Mouse (Mus musculus) lung, postnatal 0 days (tissue): ENCODE measurements around the gene Btbd2. TPM values are rescaled to one million over a fixed set of nuclear protein-coding genes. Genes with fewer than 3 reads are reported as not detected.
A peak's percentile ranks its signal among the peaks of the same experiment; 100 is the strongest.

ENCODE experiments used
- ATAC-seq: fragments of 200-750 bp; cut with Nextera tagmentation; 2 replicates; pipeline ENCODE4 v1.8.0; 2017; ENCODE audit warnings: moderate library complexity
- DNase-seq: peaks from one replicate; pipeline ENCODE4 v3.0.0-alpha.2; 2016; ENCODE audit warnings: low spot score
- H3K27ac ChIP-seq: fragments of 300-500 bp; sonication (generic); 2 replicates; pipeline ENCODE4 v1.5.1; 2014; ENCODE audit warnings: antibody characterized with exemption, mild to moderate bottlenecking, low read length, mixed read lengths
- H3K27me3 ChIP-seq: fragments of 300-500 bp; sonication (generic); replicated peaks from 2 replicates; pipeline ENCODE4 v1.6.1; 2014; ENCODE audit warnings: low read length, mixed read lengths; ENCODE audit not compliant: insufficient read depth
- H3K36me3 ChIP-seq: fragments of 300-500 bp; sonication (generic); 2 replicates; pipeline ENCODE4 v1.6.1; 2014; ENCODE audit warnings: low read length, mixed read lengths; ENCODE audit not compliant: insufficient read depth
- H3K4me1 ChIP-seq: fragments of 300-500 bp; sonication (generic); 2 replicates; pipeline ENCODE4 v1.6.1; 2014; ENCODE audit warnings: antibody characterized with exemption, low read depth, low read length, mixed read lengths; ENCODE audit not compliant: insufficient read depth
- H3K4me2 ChIP-seq: fragments of 300-500 bp; sonication (generic); replicated peaks from 2 replicates; pipeline ENCODE4 v1.6.1; 2014; ENCODE audit warnings: low read depth, mild to moderate bottlenecking, low read length, moderate library complexity, mixed read lengths
- H3K4me3 ChIP-seq: fragments of 300-500 bp; sonication (generic); 2 replicates; pipeline ENCODE4 v1.5.1; 2014; ENCODE audit warnings: low read depth, low read length
- H3K9ac ChIP-seq: fragments of 300-500 bp; sonication (generic); replicated peaks from 2 replicates; pipeline ENCODE4 v1.6.1; 2014; ENCODE audit warnings: low read depth, mild to moderate bottlenecking
- H3K9me3 ChIP-seq: fragments of 300-500 bp; sonication (generic); 2 replicates; pipeline ENCODE4 v1.6.1; 2016; ENCODE audit warnings: low read length, mixed read lengths
- CTCF ChIP-seq: IDR thresholded peaks from 2 replicates; pipeline ENCODE4 v1.5.1; 2016; ENCODE audit warnings: antibody characterized with exemption, mild to moderate bottlenecking
- EP300 ChIP-seq: IDR thresholded peaks from 2 replicates; pipeline ENCODE4 v1.6.1; 2016; ENCODE audit warnings: antibody characterized with exemption, mild to moderate bottlenecking, control low read depth
- WGBS: fragments of 180-500 bp; shearing (Covaris S2); extraction: QIAGEN DNeasy Blood & Tissue Kit; methylation state at CpG from one replicate; pipeline ENCODE4 v1.1.7; 2014; 5-methylcytosine and 5-hydroxymethylcytosine counted together
- polyA plus RNA-seq: library from polyadenylated mRNA; unstranded; fragments of >200 nt; fragmentation: Nextera tagmentation; extraction: Ambion mirVana; gene quantifications from 2 replicates; pipeline ENCODE4 v1.2.1, GENCODE M21; 2015

The Btbd2 gene
- polyA plus RNA-seq, 1 experiment from 2014 or later, result 42.9 TPM

- TF ChIP-seq CTCF (no peak), EP300 (no peak)
- H3K36me3 ChIP-seq, result peaks cover 20% of the 10 kb centered on the region; the same call in 1 of the 2 replicates
- H3K4me1 ChIP-seq, result peaks cover 24% of the 10 kb centered on the region
- DNase-seq (no peak), ATAC-seq (no peak)
- H3K27me3 ChIP-seq, result no peaks in the 10 kb centered on the region
- H3K9ac ChIP-seq, result no peak overlapping the region
- no peaks in the 10 kb centered on the region for H3K9me3 ChIP-seq
- H3K4me2 ChIP-seq, result no peak overlapping the region
- H3K27ac ChIP-seq, result no peak overlapping the region
- no peak overlapping the region for H3K4me3 ChIP-seq
- WGBS, result 92% methylated on average over 6 of the region's 6 CpGs
Measured at GRCm38 (mm10) chr10:80682003-80682402, 25.1 kb upstream of the Btbd2 start.

GRCm38 (mm10) chr10:80680260-80680696 is 23.4 kb upstream of the Btbd2 start:
- ATAC-seq, result no peak
- no peak for DNase-seq
- no peak overlapping the region for H3K4me2 ChIP-seq
- H3K36me3 ChIP-seq, result peaks cover 13% of the 10 kb centered on the region; the same call in 1 of the 2 replicates
- no peak overlapping the region for H3K4me3 ChIP-seq
- H3K9me3 ChIP-seq, result no peaks in the 10 kb centered on the region
- 83% methylated on average over 2 of the region's 2 CpGs for WGBS
- no peaks in the 10 kb centered on the region for H3K27me3 ChIP-seq
- no peak overlapping the region for H3K9ac ChIP-seq
- TF ChIP-seq EP300, result no peak
- H3K27ac ChIP-seq, result peak overlapping the region; percentile 100
- H3K4me1 ChIP-seq, result peaks cover 24% of the 10 kb centered on the region

DNA sequence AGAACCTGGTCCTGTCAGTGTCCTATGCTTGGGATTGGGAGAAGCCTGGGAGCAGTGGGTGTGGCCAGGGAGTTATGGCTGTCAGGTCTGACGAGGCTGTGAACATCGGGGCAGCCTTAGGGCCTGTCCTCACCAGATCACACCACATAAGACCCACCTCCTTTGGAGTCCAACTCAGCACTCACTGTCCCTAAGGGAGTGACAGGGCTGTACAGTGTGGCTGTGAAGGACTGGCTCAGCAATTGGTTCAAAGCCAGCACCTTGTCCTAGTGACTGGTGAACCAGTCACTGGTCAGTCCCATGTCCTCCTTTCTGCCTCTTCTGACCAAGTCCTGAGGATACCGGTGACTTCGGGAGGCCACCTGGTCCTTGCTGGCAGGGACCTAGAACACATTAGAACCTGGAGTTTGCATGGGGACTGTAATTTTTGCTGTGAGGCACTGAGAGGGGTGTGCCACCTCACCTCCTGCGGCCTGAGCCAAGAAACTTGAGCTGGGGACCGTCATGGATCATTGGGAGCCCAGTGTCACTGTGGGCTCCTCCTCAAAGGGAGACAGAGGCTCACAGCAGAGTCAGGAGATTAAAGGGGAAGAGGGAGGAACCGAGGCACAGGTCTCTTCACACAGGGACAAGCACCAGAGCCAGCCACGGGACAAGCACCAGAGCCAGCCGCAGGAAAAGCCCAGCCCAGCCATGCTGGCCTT is 22.8 kb upstream of the Btbd2 start:
- H3K9me3 ChIP-seq, result no peaks in the 10 kb centered on the region
- H3K27ac ChIP-seq, result peak overlapping the region; percentile 100
- no peak overlapping the region for H3K4me2 ChIP-seq
- H3K36me3 ChIP-seq, result peaks cover 7% of the 10 kb centered on the region; the same call in 1 of the 2 replicates
- H3K9ac ChIP-seq, result no peak overlapping the region; the same call in 1 of the 2 replicates
- no peaks in the 10 kb centered on the region for H3K27me3 ChIP-seq
- no peak for ATAC-seq
- peak; percentile 57 for DNase-seq
- 58% methylated on average over 9 of the region's 9 CpGs for WGBS
- no peak overlapping the region for H3K4me3 ChIP-seq
- no peak for TF ChIP-seq EP300
- TF ChIP-seq CTCF, result no peak
- peaks cover 24% of the 10 kb centered on the region for H3K4me1 ChIP-seq

- peaks cover 30% of the 10 kb centered on the region for H3K4me1 ChIP-seq
- H3K9ac ChIP-seq, result 0 out of 2 replicates have a peak overlapping the region, but pooled peaks have one; percentile 6
- H3K36me3 ChIP-seq, result peaks cover 7% of the 10 kb centered on the region; the same call in 1 of the 2 replicates
- H3K27me3 ChIP-seq, result no peaks in the 10 kb centered on the region
- DNase-seq (peak; percentile 89), ATAC-seq (peak; percentile 7; the same call in 1 of the 2 replicates)
- 32% methylated on average over 10 of the region's 10 CpGs for WGBS
- H3K27ac ChIP-seq, result peak overlapping the region; percentile 100
- no peak overlapping the region for H3K4me3 ChIP-seq
- TF ChIP-seq CTCF (no peak), EP300 (peak; percentile 62)
- H3K9me3 ChIP-seq, result no peaks in the 10 kb centered on the region
- H3K4me2 ChIP-seq, result peak overlapping the region; percentile 78
Measured at GRCm38 (mm10) chr10:80678601-80679377, 21.9 kb upstream of the Btbd2 start.

GRCm38 (mm10) chr10:80677942-80678436 is 21.1 kb upstream of the Btbd2 start, which contains the start of gene Mknk2:
Gene Mknk2 (minus strand): TSS chr10:80678112.
- peak within 1 kb of the TSS; percentile 100 for H3K27ac ChIP-seq
- TF ChIP-seq EP300 (peak; percentile 80), CTCF (peak; percentile 37)
- H3K4me2 ChIP-seq, result peak within 1 kb of the TSS; percentile 78
- H3K9me3 ChIP-seq, result no peaks in the 10 kb centered on the region
- H3K4me1 ChIP-seq, result peaks cover 38% of the 10 kb centered on the region
- under 1% methylated on average over 8 of the region's 8 CpGs for WGBS
- ATAC-seq (peak; percentile 68), DNase-seq (peak; percentile 98)
- no peaks in the 10 kb centered on the region for H3K36me3 ChIP-seq
- peak within 1 kb of the TSS; percentile 81 for H3K9ac ChIP-seq
- H3K27me3 ChIP-seq, result no peaks in the 10 kb centered on the region
- H3K4me3 ChIP-seq, result peak within 1 kb of the TSS; percentile 47
